Mouse (Mus musculus): Measurements from ENCODE around the gene Lmntd1.

Lmntd1 gene

DNA sequence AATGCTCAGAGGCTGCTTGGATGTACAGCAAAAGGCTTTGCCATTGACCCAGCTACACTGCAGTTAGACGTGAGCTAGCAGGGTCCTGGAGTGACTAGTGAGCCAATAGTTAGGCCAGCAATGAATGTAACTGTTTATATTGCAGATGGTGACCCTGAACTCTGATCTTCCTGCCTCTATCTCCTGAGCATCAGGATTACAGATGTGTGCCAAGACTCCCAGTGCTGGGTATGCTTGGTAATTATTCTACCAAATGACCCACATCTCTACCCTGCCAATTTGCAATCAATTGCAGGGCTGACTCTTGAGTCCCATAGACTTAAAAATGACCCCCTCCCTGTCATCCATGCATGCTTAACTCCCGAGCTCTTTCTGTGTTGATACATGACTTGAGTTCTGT lies 269.4 kb downstream of the Lmntd1 start:
- no peak for DNase-seq (ENCODE audit: low read depth, low spot score)

DNA sequence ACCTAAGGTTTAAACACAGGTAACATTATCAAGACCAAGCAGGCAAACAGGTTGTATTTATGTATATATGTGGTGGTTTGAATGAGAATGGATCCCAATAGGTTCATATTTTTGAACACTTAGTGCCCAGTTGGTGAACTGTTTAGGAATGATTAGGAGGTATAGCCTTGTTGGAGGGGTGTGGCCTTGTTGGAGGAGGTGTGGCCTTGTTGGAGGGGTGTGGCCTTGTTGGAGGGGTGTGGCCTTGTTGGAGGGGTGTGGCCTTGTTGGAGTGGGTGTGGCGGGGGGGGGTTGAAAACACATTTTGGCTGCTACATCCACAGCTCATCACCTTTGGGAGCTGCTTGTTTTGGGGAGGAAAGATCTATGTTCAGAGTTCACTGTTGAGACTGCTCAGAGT lies 270.7 kb downstream of the Lmntd1 start:
- DNase-seq (ENCODE audit: low read depth, low spot score) = no peak

DNA sequence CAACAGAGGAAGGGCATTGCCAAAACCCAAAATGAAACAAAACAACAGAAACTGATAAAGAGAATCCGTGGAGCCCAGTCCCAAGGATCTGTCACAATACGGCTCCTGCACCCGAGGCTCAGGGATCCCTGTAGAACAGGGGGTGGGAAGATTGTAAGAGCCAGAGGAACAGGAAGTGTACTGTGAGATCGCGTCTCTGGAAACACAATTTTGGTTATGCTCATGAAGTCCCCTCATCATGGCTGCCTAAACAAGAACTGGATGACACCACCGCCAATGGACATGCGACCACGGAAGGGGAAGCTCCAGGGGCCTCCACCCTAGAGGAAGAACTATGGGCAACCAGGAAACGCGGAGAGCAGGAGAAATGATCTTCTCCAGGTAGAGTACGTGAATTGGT lies 271.3 kb downstream of the Lmntd1 start:
- no peak for DNase-seq (ENCODE audit: low read depth, low spot score)

DNA sequence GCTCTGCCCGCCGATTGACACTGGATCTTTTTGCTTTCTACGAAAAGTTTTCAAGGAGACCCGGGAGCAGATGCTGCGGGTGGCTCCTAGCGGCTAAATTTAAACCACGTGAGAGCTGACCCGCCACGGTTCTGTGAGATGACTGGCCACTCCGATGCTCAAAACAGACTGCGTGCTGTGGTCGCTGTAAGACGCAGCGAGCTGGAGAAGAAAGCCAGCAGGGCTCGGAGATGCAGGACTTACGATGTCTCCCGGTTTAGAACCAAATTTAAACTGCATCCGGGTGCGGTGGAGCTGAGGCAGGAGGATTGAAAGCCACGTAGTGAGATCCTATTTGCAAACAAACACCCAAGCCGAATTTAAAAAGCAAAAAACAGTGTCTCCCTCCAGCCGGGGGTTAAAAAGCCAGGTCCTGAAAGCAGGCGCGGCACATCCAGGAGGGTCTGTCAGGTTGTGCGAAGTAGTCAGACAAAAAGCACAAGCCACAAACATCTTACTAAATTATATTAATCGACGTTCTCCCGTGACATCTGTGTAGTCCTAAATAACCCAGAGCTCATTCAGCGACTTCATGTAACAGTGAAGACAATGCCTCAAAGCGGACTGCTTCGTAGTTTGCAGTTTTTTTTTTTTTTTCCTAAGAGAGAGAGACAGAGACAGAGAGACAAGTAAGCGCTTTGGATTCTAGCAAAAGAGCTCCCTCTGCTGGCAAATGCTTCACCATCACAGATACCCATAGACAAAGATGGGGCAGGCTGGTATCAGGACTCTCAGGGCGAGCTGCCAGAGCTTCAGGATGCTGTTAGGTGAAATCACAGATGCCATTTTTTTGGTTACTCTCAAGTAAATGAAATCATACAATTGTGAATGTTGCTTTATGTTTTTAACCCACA lies 272.6 kb downstream of the Lmntd1 start:
- peak; percentile 92 for DNase-seq (ENCODE audit: low read depth, low spot score)

DNA sequence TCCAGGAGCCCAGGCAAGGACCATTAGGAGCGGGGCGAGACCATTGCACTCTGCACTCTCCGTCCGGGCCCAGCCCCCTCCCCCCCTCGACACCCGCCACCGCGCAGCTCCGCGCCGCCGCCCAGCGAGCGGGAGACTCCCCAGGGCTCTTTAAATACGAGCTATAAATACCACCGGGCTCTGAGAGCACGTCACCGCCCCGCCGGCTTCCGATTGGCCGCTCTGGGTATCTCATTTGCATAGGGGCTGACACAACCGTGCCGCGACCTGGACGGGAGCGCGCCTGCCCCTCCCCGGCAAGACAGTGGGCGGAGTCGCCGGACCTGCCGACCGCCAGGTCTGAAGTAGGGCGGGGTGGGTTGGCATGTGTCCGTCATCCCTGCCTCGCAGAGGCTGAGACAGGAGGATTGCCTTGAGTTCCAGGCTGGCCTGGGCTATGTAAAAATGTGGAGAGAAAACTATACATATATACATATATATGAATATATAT lies 273.4 kb downstream of the Lmntd1 start:
- peak; percentile 98 for DNase-seq (ENCODE audit: low read depth, low spot score)

DNA sequence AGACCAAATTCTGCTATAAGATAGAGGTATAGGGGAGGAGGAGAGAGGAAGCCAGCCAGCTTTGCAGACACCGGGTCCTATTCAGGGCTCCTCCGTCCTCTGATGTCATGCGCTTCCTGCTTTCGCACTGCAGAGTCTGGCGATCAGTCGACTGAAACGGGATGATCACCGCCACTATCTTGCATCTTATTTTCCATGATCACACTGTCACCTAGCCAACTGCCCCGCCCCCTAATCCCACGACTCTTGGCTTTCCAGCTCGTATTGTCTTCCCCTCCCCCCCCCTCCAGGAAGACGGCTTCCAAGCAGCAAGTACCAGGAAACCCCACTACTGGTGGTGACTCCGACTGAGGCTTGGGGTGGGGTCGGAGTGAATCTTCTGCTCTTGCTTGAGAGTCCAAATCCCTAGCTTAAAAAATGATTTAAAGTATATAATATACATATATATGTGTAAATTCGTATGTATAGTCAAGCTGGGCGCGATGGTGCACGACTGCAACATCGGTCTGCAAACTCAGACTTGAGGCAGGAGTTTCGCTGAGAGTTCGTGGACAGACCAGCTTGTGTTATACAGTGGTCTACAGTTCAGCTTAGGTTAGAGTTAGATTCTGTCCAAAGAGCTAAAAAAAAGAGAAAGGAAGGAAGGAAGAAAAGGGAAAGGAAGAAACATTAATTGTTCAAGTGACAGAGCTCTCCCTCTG lies 274.0 kb downstream of the Lmntd1 start:
- DNase-seq (ENCODE audit: low read depth, low spot score) = peak; percentile 92

DNA sequence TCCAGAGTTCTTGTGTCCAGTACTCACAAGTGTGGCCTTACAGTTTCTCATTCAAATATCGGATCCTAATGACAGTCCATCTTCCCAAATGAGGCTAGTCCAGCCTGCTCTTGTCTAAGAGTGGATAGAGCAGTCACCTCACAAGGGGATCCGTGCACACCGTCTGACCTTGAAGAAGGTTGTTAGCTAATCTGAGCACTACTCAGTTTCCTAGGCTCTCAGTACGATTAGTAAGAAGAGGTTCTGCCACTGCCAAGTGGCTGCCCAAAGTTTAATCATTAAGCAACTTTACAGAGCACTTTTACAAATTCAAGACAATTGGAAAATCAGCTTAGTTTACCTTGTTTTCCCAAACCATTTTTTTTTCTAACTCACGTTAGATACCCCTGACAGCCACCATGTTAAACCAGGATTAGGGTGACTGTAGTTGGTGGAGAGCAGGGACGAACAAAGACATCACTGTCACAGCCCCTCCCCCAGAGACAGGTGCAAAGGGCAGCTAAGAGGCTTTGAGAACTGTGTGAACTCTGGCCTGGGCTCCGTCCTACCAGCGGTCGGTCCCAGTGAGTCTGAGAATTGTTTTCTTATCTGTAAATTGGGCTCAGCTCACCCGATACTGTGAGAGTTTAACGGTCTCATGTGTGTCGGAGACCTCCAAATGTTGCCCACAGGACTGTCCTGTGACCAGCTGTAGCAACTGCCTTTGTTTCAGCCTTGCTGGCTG lies 275.4 kb downstream of the Lmntd1 start:
- DNase-seq (ENCODE audit: low read depth, low spot score) = no peak

DNA sequence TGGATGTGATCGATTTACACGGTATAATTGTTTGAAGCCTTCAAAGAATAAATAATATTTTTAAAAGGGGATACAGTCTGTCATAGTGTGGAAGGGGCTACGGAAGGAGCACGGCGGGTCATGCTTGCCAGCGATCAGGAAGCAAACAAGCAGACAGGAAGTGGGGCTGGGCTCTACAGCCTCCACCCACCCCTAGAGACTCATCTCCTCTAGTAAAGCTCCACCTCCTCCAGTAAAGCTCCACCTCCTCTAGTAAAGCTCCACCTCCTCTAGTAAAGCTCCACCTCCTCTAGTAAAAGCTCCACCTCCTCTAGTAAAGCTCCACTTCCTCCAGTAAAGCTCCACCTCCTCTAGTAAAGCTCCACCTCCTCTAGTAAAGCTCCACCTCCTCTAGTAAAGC lies 276.6 kb downstream of the Lmntd1 start:
- DNase-seq (ENCODE audit: low read depth, low spot score) = peak; percentile 46

DNA sequence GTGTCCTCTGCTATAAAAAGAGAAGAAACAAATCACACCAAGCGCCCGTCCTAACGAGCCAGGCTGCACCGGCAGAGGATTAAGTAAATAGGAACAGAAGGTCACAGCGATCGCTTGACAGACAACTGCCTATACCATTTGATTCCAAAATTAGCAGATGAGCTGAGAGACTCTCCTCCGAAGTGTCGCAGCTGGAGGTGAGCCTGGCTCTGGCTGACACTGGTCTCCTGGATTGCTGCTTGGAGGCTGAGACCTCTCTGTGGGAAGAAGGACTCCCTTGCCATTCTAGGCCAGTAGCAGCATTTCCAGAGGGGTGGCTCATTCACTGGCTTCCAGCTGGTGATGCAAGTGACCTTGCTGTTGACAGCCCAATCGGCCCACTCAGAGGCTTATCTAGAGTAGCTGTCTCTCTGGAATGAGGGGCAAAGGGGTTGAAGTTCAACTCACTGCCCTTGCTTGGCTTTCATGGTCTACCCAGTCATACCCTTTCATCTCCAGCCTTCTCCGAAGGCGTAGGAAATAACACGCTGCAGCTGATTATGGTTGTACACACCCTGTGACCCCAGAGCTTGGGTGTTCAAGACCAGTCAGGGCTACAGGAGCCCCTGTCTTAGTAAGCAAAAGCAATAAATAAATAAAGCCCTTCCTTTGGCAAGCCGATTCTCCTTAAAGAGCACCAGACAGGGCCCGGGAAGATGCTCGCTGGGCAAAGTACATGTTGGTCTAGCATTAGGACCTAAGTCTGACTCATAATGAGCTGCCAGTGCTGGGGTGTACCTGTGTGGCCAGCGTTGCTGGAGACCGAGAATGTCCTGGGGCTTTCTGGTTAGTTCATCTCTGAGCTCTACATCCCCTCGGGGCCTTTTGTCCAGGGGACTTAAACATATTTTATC lies 278.0 kb downstream of the Lmntd1 start:
- no peak for DNase-seq (ENCODE audit: low read depth, low spot score)

DNA sequence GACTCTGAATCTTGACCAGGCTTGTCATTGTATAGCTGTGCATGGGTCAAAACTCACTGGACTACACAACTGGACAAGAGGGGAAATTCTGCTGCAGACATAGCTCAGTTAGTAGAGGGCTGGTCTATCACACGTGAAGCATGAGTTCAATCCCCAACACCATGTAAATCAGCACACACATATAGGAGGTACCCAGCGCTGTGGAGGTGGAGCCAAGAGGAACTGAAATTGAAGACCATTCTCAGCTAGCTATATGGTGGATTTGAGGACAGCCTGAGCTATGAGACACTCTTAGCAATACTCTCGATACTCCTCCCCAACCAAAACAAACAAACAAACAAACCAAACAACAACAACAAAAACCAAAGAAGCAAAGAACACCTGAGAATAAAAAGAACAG lies 279.9 kb downstream of the Lmntd1 start:
- no peak for DNase-seq (ENCODE audit: low read depth, low spot score)

DNA sequence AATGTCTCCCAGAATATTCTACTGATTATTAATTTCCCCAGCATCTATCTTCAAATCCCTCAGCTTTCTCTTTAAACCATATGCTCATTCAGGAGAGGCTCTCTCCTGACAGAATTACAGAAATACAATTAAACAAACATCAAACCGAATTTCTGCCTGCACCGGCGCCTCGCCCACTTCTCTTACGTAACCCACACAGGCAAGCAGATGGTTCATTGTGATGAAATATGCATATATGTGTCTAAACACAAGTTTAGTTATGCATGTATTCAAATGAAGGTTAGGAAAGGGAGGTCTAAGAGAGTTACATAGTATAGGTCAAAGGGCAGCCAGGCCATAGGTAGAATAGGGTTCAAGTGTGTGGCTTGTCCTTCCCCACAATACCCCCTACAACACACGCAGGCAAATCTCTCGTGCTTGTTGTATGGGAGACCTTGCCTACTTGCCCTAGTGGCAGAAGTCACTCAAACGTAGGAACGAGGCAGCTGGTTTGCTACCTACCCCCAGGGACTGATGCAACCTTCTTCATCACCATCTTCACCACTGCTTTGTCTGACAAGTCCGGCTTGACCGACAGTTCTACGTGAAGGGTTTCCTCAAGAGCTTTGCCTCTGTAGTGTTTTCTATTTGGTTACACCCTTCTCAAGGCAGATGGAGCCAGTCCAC lies 287.8 kb downstream of the Lmntd1 start:
- no peak for DNase-seq (ENCODE audit: low read depth, low spot score)

DNA sequence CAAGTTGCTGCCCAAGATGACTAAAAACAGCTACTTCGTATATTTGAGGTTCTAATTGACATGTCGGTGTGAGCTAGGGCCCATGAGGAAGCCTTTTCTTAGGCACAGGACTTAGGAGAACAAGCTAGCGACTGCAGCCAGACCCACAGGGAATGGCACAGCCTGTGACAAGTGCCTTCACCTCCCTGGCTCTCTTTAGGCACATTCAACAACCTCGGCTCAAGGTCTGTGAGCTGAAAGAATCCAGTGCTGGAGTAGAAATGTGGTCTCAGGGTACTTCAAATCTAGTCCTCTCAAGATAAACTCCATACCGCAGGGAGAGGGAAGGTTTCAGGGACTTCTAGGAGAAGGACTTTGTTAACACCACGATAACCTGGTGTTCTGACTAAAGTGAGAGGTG lies 289.0 kb downstream of the Lmntd1 start:
- no peak for DNase-seq (ENCODE audit: low read depth, low spot score)

DNA sequence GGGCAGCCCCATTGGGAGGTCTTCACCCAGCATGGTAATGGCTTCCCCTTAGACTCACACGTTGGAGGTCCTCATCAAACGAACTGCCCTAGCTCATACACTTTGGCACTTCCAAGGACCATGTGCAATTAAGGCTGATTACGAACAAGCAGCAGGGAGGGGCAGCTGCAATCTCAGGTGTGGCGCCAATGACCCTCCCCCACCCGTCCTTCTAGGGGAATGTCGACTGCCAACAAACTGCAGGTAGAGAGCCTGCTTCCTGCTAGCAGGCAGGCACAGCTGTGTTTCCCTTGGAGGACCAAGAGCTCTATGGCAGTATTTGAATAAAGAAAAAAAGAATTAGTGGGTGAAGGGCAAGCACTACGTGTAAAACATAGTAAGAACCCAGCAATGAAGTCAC lies 289.6 kb downstream of the Lmntd1 start:
- DNase-seq (ENCODE audit: low read depth, low spot score) = no peak

DNA sequence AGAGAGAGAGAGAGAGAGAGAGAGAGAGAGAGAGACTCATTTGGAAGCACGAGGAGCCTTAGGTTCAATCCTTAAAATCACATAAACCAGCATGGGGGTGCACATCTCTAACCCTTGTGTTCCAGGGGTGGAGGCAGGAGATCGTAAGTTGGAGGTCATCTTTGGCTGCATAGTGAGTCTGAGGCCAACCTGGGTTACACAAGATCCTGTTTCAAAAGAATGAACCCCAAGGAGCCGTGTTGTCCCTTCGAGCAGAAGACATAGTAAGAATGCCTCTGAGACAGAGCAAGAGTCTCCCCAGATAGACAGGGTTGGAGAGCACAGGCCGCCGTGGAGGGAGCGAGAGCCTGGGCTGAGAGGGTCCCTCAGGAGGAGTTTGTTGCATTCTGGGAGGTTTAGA lies 291.9 kb downstream of the Lmntd1 start:
- DNase-seq (ENCODE audit: low read depth, low spot score) = no peak

DNA sequence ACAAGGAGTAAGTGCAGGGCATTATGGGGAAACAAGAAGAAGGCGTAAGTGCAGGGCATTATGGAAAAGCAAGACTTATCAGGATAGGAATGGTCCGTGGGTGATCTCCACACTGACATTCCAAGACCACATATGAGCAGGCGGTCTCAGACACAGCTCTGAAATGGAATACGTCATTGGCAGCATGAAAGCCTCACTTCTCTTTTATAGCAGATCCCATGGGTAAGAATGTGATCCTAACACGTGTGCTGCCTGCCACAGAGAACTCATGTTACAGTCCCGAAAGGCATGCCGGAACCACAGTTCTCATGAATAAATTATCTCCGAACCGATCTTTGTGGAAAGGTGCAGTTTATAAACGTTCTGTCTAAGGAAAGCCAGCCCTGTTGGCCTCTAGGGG lies 294.0 kb downstream of the Lmntd1 start:
- no peak for DNase-seq (ENCODE audit: low read depth, low spot score)

Data from CD4-positive helper T cell, adult 2 months (primary cell).